Mouse (Mus musculus) kidney, adult 9 months (tissue): ENCODE measurements around the gene Lrmp.
A peak's percentile ranks its signal among the peaks of the same experiment; 100 is the strongest.
"Not testable (repeated sequence)": the region's sequence is repeated elsewhere in the genome, so short reads cannot be mapped to it uniquely, and the experiment has no call there.

Source experiments
- DNase-seq: peaks from one replicate; pipeline ENCODE4 v3.0.0; 2022

Gene Lrmp

GRCm38 (mm10) chr6:145115476-145116097 is at the start of gene Lrmp:
TSS of gene Lrmp (plus strand) at chr6:145115653.
- no peak for DNase-seq

- DNase-seq: no peak
Observed at GRCm38 (mm10) chr6:145066416-145066815, 49.0 kb upstream of the Lrmp start.

GRCm38 (mm10) chr6:145067679-145068078 is 47.8 kb upstream of the Lrmp start:
- DNase-seq: no peak

- DNase-seq: no peak
Observed at GRCm38 (mm10) chr6:145069397-145069796, 46.1 kb upstream of the Lrmp start.

- no peak for DNase-seq
Observed at GRCm38 (mm10) chr6:145069921-145070320, 45.5 kb upstream of the Lrmp start.

GRCm38 (mm10) chr6:145074461-145074860 is 41.0 kb upstream of the Lrmp start:
- no peak for DNase-seq

GRCm38 (mm10) chr6:145075088-145075547 is 40.3 kb upstream of the Lrmp start:
- DNase-seq: no peak

GRCm38 (mm10) chr6:145075548-145076224 is 39.8 kb upstream of the Lrmp start, which contains the start of gene Bcat1:
TSS of gene Bcat1 (minus strand) at chr6:145076184.
- no peak for DNase-seq

- DNase-seq: no peak
Observed at GRCm38 (mm10) chr6:145076286-145076685, 39.2 kb upstream of the Lrmp start.

GRCm38 (mm10) chr6:145079087-145079759 is 36.2 kb upstream of the Lrmp start:
- DNase-seq: no peak

- no peak for DNase-seq
Observed at GRCm38 (mm10) chr6:145081721-145082120, 33.7 kb upstream of the Lrmp start.

- DNase-seq: no peak
Observed at GRCm38 (mm10) chr6:145084343-145085117, 30.9 kb upstream of the Lrmp start.

GRCm38 (mm10) chr6:145088451-145089113 is 26.9 kb upstream of the Lrmp start:
- peak; percentile 17 for DNase-seq

GRCm38 (mm10) chr6:145089373-145089772 is 26.1 kb upstream of the Lrmp start:
- DNase-seq: no peak

- no peak for DNase-seq
Observed at GRCm38 (mm10) chr6:145090201-145090863, 25.1 kb upstream of the Lrmp start.

- DNase-seq: no peak
Observed at GRCm38 (mm10) chr6:145090928-145091327, 24.5 kb upstream of the Lrmp start.

GRCm38 (mm10) chr6:145091998-145092397 is 23.5 kb upstream of the Lrmp start:
- DNase-seq: no peak

- not testable (repeated sequence) for DNase-seq
Observed at GRCm38 (mm10) chr6:145093038-145093622, 22.3 kb upstream of the Lrmp start.

- DNase-seq: no peak
Observed at GRCm38 (mm10) chr6:145094431-145094830, 21.0 kb upstream of the Lrmp start.

- no peak for DNase-seq
Observed at GRCm38 (mm10) chr6:145100923-145101322, 14.5 kb upstream of the Lrmp start.

GRCm38 (mm10) chr6:145104241-145104939 is 11.1 kb upstream of the Lrmp start:
- DNase-seq: no peak
